Mouse (Mus musculus): ENCODE data around the gene Fdps. TPM values are rescaled to one million over a fixed set of nuclear protein-coding genes. Genes with fewer than 3 reads are reported as not detected.

The Fdps gene
- total RNA-seq, 4 experiments from 2014 or later, result 84.1 to 119 (median 97.3) TPM

Other genes starting within 250 kb of the Fdps start
- 10 to 100 TPM; 21.0 to 26.2 (median 23.3) TPM for gene Msto1, start 188.0 kb downstream of the Fdps start, total RNA-seq (2022)
- 10 to 100 TPM; 76.4 to 97.2 (median 89.0) TPM for gene Ash1l, start 151.3 kb downstream of the Fdps start, total RNA-seq (2022)
- gene Dap3, start 150.8 kb downstream of the Fdps start, total RNA-seq (2022), result 100 to 1,000 TPM; 101 to 125 (median 112) TPM
- gene Rusc1, start 8.6 kb downstream of the Fdps start, total RNA-seq (2022), result 100 to 1,000 TPM; 144 to 149 (median 146) TPM
- gene Gm43738, start 860 bp downstream of the Fdps start, total RNA-seq (2022), result under 1 TPM in 1 of 4 experiments, not detected in 3; 0.18 TPM
- under 1 TPM in 1 of 4 experiments, not detected in 3; 0.14 TPM for gene Pklr, start 34.2 kb upstream of the Fdps start, total RNA-seq (2022)
- gene Hcn3, start 58.2 kb upstream of the Fdps start, total RNA-seq (2022), result 10 to 100 TPM; 13.3 to 15.2 (median 14.2) TPM
- 10 to 100 TPM; 44.5 to 54.1 (median 48.9) TPM for gene Clk2, start 62.8 kb upstream of the Fdps start, total RNA-seq (2022)
- gene Scamp3, start 75.5 kb upstream of the Fdps start, total RNA-seq (2022), result 10 to 100 TPM; 66.2 to 72.5 (median 69.1) TPM
- 10 to 100 TPM; 52.6 to 54.5 (median 53.5) TPM for gene Fam189b, start 81.2 kb upstream of the Fdps start, total RNA-seq (2022)
- 10 to 100 TPM; 62.1 to 75.2 (median 68.5) TPM for gene Gba, start 101.0 kb upstream of the Fdps start, total RNA-seq (2022)
- gene Thbs3, start 113.2 kb upstream of the Fdps start, total RNA-seq (2022), result 10 to 100 TPM; 27.4 to 40.7 (median 35.3) TPM
- gene Mtx1, start 125.1 kb upstream of the Fdps start, total RNA-seq (2022), result 10 to 100 TPM; 85.4 to 96.0 (median 94.4) TPM
- gene Muc1, start 127.1 kb upstream of the Fdps start, total RNA-seq (2022), result 1 to 10 TPM in 2 of 4 experiments, under 1 TPM in 2; 0.37 to 1.7 (median 1.2) TPM
- gene Krtcap2, start 144.0 kb upstream of the Fdps start, total RNA-seq (2022), result 10 to 100 TPM; 73.9 to 82.9 (median 79.4) TPM
- 10 to 100 TPM; 74.0 to 89.3 (median 80.2) TPM for gene Trim46, start 144.3 kb upstream of the Fdps start, total RNA-seq (2022)
- 10 to 100 TPM; 44.2 to 67.3 (median 61.7) TPM for gene Dpm3, start 157.4 kb upstream of the Fdps start, total RNA-seq (2022)
- 10 to 100 TPM; 51.8 to 69.9 (median 58.2) TPM for gene Slc50a1, start 168.6 kb upstream of the Fdps start, total RNA-seq (2022)
- 10 to 100 TPM in 2 of 4 experiments, 1 to 10 TPM in 2; 7.9 to 12.6 (median 10.5) TPM for gene Efna1, start 179.2 kb upstream of the Fdps start, total RNA-seq (2022)
- gene Efna3, start 221.0 kb upstream of the Fdps start, total RNA-seq (2022), result 10 to 100 TPM; 57.7 to 72.8 (median 60.8) TPM
- gene Efna4, start 236.1 kb upstream of the Fdps start, total RNA-seq (2022), result 1 to 10 TPM in 3 of 4 experiments, under 1 TPM in 1; 0.96 to 1.4 (median 1.1) TPM
- 100 to 1,000 TPM; 129 to 141 (median 137) TPM for gene Adam15, start 248.0 kb upstream of the Fdps start, total RNA-seq (2022)

Measured in layer of hippocampus, adult 8-10 months (tissue).